Mouse (Mus musculus): ENCODE measurements around the gene Rnf2. TPM values are rescaled to one million over a fixed set of nuclear protein-coding genes. Genes with fewer than 3 reads are reported as not detected.

Gene Rnf2
- polyA plus RNA-seq, 1 experiment from 2014 or later, result 21.5 TPM

DNA sequence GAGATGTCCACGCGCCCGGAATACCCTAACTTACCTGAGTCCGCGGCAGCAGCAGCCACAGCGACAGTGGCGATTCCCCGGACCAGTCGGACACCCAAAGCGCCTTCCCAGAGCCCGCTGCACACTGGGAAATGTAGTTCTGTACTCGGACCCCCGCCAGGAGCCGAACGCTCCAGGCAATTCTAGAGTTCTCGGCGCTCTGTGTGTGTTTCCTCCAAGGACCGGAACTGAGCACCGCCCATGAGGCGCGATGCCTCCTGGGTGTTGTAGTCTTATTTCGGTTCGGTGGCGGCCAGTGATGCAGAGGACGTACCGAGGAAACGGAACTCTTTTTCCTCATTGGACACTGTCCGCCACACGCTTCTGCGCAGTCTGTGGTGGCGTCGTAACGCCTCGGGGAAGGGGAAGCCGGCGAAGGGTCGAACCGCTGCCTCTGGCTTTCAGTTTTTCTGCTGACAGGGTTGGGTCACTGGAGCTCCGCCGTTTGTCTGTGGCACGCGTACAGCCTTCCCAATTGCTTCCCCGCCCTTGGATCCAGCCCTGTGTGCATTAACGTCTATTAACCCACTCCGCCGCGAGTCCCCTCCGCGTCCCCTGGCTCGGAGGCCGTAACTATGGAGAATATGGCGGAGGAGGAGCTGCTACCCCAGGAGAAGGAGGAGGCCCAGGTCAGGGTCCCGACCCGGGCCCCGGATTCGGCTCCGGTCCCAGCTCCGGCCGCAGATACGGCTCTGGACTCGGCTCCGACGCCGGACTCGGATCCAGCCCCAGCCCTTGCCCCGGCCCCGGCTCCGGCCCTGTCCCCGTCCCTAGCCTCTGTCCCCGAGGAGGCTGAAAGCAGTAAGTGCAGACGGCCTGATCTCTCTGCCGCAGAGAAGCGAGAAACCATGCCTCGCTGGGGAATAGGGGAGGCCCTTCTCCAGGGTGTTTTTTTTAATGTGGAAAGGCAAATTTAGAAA lies 72.2 kb downstream of the Rnf2 start, which contains the start of the genes Swt1 and Trmt1l:
Gene Swt1, minus strand, starts transcription at position 193 of the 959 bp plus-strand sequence.
Gene Trmt1l, plus strand, starts transcription at position 280 of the 959 bp plus-strand sequence.
- H3K9ac ChIP-seq, result peak within 1 kb of the TSS; percentile 96
- peak within 1 kb of the TSS; percentile 76 for H3K4me2 ChIP-seq
- under 1% methylated on average over 74 of the region's 74 CpGs for WGBS (ENCODE audit: insufficient replicate concordance)
- H3K4me1 ChIP-seq (replicated peaks), result peaks cover 29% of the 10 kb centered on the region
- no peaks in the 10 kb centered on the region for H3K9me3 ChIP-seq (replicated peaks)
- H3K4me3 ChIP-seq (replicated peaks), result peak within 1 kb of the TSS; percentile 94
- peaks cover 3% of the 10 kb centered on the region; the same call in 1 of the 2 replicates for H3K36me3 ChIP-seq
- DNase-seq, result peak; percentile 95
- H3K27me3 ChIP-seq, result no peaks in the 10 kb centered on the region
- H3K27ac ChIP-seq, result peak within 1 kb of the TSS; percentile 96
- peak; percentile 98 for ATAC-seq (ENCODE audit: low read depth)

DNA sequence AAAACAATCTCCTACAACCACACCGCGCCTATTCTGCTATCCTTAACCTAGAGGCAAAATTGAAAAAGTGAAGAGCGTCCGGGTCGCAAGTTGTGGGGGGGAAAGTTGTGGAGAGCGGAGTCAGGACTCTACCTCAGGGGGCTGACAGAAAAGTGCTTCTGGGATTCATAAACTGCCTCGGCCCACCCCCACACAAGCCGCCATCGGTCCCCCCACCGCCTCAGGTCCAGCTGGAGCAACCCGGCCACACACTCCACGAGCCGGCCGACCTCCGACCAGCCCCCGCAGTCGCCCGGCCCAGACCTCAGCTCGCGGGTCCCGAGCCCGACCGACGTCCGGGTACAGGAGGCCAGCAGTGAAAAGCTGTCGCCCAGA lies 72.9 kb downstream of the Rnf2 start:
- ATAC-seq (ENCODE audit: low read depth) (peak; percentile 39), DNase-seq (no peak)
- peak overlapping the region; percentile 92 for H3K9ac ChIP-seq
- H3K4me3 ChIP-seq (replicated peaks), result peak overlapping the region; percentile 94
- peak overlapping the region; percentile 76 for H3K4me2 ChIP-seq
- no peaks in the 10 kb centered on the region for H3K27me3 ChIP-seq
- under 1% methylated on average over 25 of the region's 26 CpGs for WGBS (ENCODE audit: insufficient replicate concordance)
- peaks cover 29% of the 10 kb centered on the region for H3K4me1 ChIP-seq (replicated peaks)
- peak overlapping the region; percentile 96 for H3K27ac ChIP-seq
- no peaks in the 10 kb centered on the region for H3K9me3 ChIP-seq (replicated peaks)
- no peaks in the 10 kb centered on the region; the same call in 1 of the 2 replicates for H3K36me3 ChIP-seq

DNA sequence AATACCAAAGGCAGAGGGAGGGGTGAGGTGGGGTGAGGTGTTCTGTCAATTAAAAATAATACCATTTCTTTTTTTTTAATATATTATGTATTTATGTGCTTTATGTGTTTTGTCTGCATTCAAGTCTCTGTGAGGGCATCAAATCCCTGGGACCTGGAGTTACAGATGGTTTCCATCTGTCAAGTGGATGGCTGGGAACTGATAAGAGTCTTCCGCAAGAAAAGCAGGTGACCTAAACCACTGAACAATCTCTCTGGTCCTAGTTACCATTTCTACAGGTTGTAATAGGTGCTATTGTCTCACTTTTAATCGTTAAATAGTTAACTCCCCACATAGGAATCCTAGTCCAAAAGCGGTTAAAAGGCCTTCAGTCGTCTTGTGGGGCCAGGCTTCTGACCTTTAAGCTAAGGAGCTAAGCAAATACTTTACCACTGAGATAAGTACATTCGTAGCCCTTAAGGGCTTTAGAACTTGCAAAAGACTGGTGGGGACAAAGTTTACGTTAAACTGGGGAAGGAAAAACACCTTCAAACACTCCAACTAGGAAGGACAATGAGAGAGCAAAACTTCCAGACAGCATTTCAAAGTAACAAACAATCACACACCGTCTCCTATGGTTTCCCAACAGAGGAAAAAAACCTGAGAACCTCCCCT lies 73.7 kb downstream of the Rnf2 start:
- DNase-seq (peak; percentile 18), ATAC-seq (ENCODE audit: low read depth) (no peak)
- WGBS (ENCODE audit: insufficient replicate concordance), result 9% methylated on average over 7 of the region's 7 CpGs
- no peaks in the 10 kb centered on the region for H3K27me3 ChIP-seq
- H3K9me3 ChIP-seq (replicated peaks), result no peaks in the 10 kb centered on the region
- H3K4me2 ChIP-seq, result peak overlapping the region; percentile 76
- H3K9ac ChIP-seq, result peak overlapping the region; percentile 92
- H3K4me3 ChIP-seq (replicated peaks), result peak overlapping the region; percentile 94
- H3K36me3 ChIP-seq, result peaks cover 4% of the 10 kb centered on the region
- H3K27ac ChIP-seq, result peak overlapping the region; percentile 96
- peaks cover 33% of the 10 kb centered on the region for H3K4me1 ChIP-seq (replicated peaks)

DNA sequence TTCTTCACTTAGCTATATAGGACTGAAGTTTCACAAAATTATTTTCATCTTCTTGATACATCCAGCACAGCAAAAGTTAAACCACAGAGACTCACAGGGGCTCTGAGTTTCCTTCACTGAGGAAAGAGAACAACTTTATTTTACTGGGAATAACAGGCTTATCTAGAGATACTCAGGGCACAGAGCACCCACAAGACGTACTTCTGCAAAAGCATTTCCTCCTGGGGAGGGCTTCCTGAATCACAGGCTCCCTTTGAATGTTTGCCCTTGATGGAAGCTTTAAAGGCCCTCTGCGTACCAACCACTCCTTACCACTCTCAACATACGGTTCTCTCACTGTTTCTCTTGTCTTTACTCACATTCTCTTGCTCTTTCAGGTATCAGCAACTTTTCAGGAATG lies 78.6 kb downstream of the Rnf2 start:
- H3K9ac ChIP-seq, result no peak overlapping the region
- no peak for DNase-seq
- no peak overlapping the region for H3K4me2 ChIP-seq
- no peak for ATAC-seq (ENCODE audit: low read depth)
- H3K9me3 ChIP-seq (replicated peaks), result no peaks in the 10 kb centered on the region
- no peak overlapping the region for H3K27ac ChIP-seq
- peaks cover 26% of the 10 kb centered on the region for H3K36me3 ChIP-seq
- peaks cover 19% of the 10 kb centered on the region for H3K4me1 ChIP-seq (replicated peaks)
- no peak overlapping the region for H3K4me3 ChIP-seq (replicated peaks)
- 41% methylated on average over 3 of the region's 3 CpGs for WGBS (ENCODE audit: insufficient replicate concordance)
- H3K27me3 ChIP-seq, result no peaks in the 10 kb centered on the region

DNA sequence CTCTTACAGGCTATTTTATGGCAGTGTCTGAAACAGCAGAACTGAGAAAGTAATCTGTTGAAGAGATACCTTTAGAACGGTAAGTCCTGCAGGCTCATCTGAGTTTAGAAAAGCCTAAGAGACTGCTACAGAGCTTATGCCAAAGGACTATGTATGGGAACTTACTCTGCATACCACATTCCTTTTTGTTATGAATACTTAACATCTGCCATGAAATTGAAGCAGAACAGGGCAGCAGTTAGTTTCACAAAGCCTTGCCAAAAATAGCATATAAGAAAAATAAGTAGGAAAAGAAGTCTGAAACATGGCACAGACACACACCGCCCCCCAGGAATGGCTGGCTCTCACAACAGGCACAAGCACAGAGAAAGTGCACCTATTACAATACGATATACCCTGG lies 90.9 kb downstream of the Rnf2 start:
- H3K4me2 ChIP-seq, result no peak overlapping the region
- 88% methylated on average over 3 of the region's 3 CpGs for WGBS (ENCODE audit: insufficient replicate concordance)

More for the DNA sequence above, 90.9 kb downstream of the Rnf2 start:
- H3K27ac ChIP-seq, result no peak overlapping the region
- H3K36me3 ChIP-seq, result peaks cover 19% of the 10 kb centered on the region
- H3K4me1 ChIP-seq (replicated peaks), result no peaks in the 10 kb centered on the region
- ATAC-seq (ENCODE audit: low read depth), result no peak
- no peaks in the 10 kb centered on the region for H3K9me3 ChIP-seq (replicated peaks)
- H3K27me3 ChIP-seq, result no peaks in the 10 kb centered on the region
- H3K4me3 ChIP-seq (replicated peaks), result no peak overlapping the region
- DNase-seq, result no peak
- H3K9ac ChIP-seq, result no peak overlapping the region

Small RNAs within 50 kb of the gene (microRNA-seq; reads per million reads assigned to microRNA genes)
- not detected for gene Mir7682

Other genes with a start within 250 kb of the Rnf2 start
- 86.4 and 112 TPM in 2 replicates for gene Ivns1abp, start 156.5 kb downstream of the Rnf2 start, polyA plus RNA-seq (2015; fragmentation: Nextera tagmentation; extraction: Ambion mirVana)
- 18.7 and 30.1 TPM in 2 replicates for gene Swt1, start 72.5 kb downstream of the Rnf2 start, polyA plus RNA-seq (2015; fragmentation: Nextera tagmentation; extraction: Ambion mirVana)
- gene Trmt1l, start 72.4 kb downstream of the Rnf2 start, polyA plus RNA-seq (2015; fragmentation: Nextera tagmentation; extraction: Ambion mirVana), result 18.9 and 21.7 TPM in 2 replicates
- 2.5 and 3.0 TPM in 2 replicates for gene Fam129a, start 70.2 kb upstream of the Rnf2 start, polyA plus RNA-seq (2015; fragmentation: Nextera tagmentation; extraction: Ambion mirVana)

Measured in liver, embryonic 13.5 days (tissue).